Mouse (Mus musculus): Measurements from ENCODE around the gene Eif4a3.

The Eif4a3 gene

GRCm38 (mm10) chr11:119239480-119239879, 60.4 kb downstream of the Eif4a3 start:
- no peak for DNase-seq (ENCODE audit: low spot score)

Data from retina, embryonic 14.5 days (tissue).